ENCODE assay signal across 27 mouse cellular contexts in genomic region chr3:103649716-103650115, GRCm38 (mm10). TPM values are rescaled to one million over a fixed set of nuclear protein-coding genes. Genes with fewer than 3 reads are reported as not detected.
DNase-seq lines count a peak whose midpoint lies in the region; ATAC-seq and TF ChIP-seq lines count a peak whose summit lies in the region.
"Had no signal": no experiment of that assay in that cellular context is flagged by ENCODE, and none has a peak within 500 bp of the region (broad histone marks: within the 10 kb centered on the region; RNA-seq: fewer than 3 reads in every experiment).

No protein-coding gene starts in this region.

- H3K27me3 ChIP-seq in midbrain, embryonic 11.5 days (ENCODE audit: control insufficient read depth, insufficient read depth, low read length) = no peaks in the 10 kb centered on the region
- no peaks in the 10 kb centered on the region for H3K27me3 ChIP-seq in midbrain, embryonic 14.5 days (ENCODE audit: control insufficient read depth, insufficient read depth, low read length)
- no peaks in the 10 kb centered on the region for H3K27me3 ChIP-seq in cerebellum, adult 2 months (ENCODE audit: control insufficient read depth, insufficient read depth, low read length)
- H3K27me3 ChIP-seq: forebrain, embryonic 13.5 days; hindbrain, embryonic 13.5 days; kidney, embryonic 15.5 days; lung, embryonic 15.5 days; midbrain, embryonic 12.5 days; neural tube, embryonic 13.5 days had no signal

- no peaks in the 10 kb centered on the region for H3K4me1 ChIP-seq in midbrain, embryonic 11.5 days (ENCODE audit: control insufficient read depth, insufficient read depth, low read length)
- no peaks in the 10 kb centered on the region for H3K4me1 ChIP-seq in midbrain, embryonic 14.5 days (ENCODE audit: control insufficient read depth, insufficient read depth, low read length)
- peaks cover 8% of the 10 kb centered on the region for H3K4me1 ChIP-seq in cerebellum, adult 2 months (ENCODE audit: control insufficient read depth, insufficient read depth, low read length)
- H3K4me1 ChIP-seq: kidney, embryonic 15.5 days had no signal

- no peak overlapping the region for H3K9ac ChIP-seq in midbrain, embryonic 11.5 days (ENCODE audit: low read length)
- no peak overlapping the region for H3K9ac ChIP-seq in midbrain, embryonic 14.5 days (replicated peaks; ENCODE audit: low read length)
- H3K9ac ChIP-seq: forebrain, embryonic 13.5 days; hindbrain, embryonic 13.5 days; kidney, embryonic 15.5 days; lung, embryonic 15.5 days; midbrain, embryonic 12.5 days; neural tube, embryonic 13.5 days had no signal

- TF ChIP-seq CTCF in cerebellum, adult 2 months (IDR thresholded peaks at IDR 0.05; ENCODE audit: borderline replicate concordance, insufficient read depth, low read depth, low read length) = 0 out of 2 replicates have a peak, but pooled peaks have one; percentile 1

- no peak overlapping the region for H3K4me3 ChIP-seq in midbrain, embryonic 11.5 days (ENCODE audit: low read depth, low read length)
- H3K4me3 ChIP-seq in midbrain, embryonic 14.5 days (replicated peaks; ENCODE audit: low read depth, low read length) = no peak overlapping the region
- no peak overlapping the region for H3K4me3 ChIP-seq in cerebellum, adult 2 months (replicated peaks; ENCODE audit: insufficient read depth, low read depth, low read length)
- H3K4me3 ChIP-seq: forebrain, embryonic 13.5 days; hindbrain, embryonic 13.5 days; kidney, embryonic 15.5 days; layer of hippocampus, adult 2 months; lung, embryonic 15.5 days; midbrain, embryonic 12.5 days; neural tube, embryonic 13.5 days had no signal

- TF ChIP-seq POLR2A in cerebellum, adult 2 months (IDR thresholded peaks at IDR 0.05; ENCODE audit: borderline replicate concordance, insufficient read depth, low read length) = no peak

- no peak overlapping the region for H3K27ac ChIP-seq in midbrain, embryonic 11.5 days (ENCODE audit: low read depth, low read length)
- H3K27ac ChIP-seq in midbrain, embryonic 14.5 days (replicated peaks; ENCODE audit: low read depth, low read length) = no peak overlapping the region
- H3K27ac ChIP-seq in cerebellum, adult 2 months (ENCODE audit: insufficient read depth, low read length) = no peak overlapping the region
- H3K27ac ChIP-seq: forebrain, embryonic 13.5 days; hindbrain, embryonic 13.5 days; kidney, embryonic 15.5 days; layer of hippocampus, adult 2 months; lung, embryonic 15.5 days; midbrain, embryonic 12.5 days; neural tube, embryonic 13.5 days had no signal

- DNase-seq in midbrain, embryonic 11.5 days (ENCODE audit: low spot score, missing footprints) = peak; percentile 39
- no peak for DNase-seq in midbrain, embryonic 14.5 days
- peak; percentile 46 to 66 for DNase-seq in cerebellum, adult 2 months
- peak; percentile 33 to 67 for DNase-seq in cerebellum, postnatal 14 days
- DNase-seq in frontal cortex, postnatal 14 days (ENCODE audit: low spot score in 2 of 2) = no peak
- no peak for DNase-seq in layer of hippocampus, adult 18-20 months (ENCODE audit: low spot score in 2 of 2)
- DNase-seq: adrenal gland, postnatal 25 days; B cell, adult 2 months; gastrocnemius, postnatal 14 days; heart, adult 11 months; heart, postnatal 36 days; kidney, adult 18-20 months; kidney, postnatal 25 days; lung, postnatal 36 days; right cerebral cortex, postnatal 4 days had no signal

- ATAC-seq in midbrain, embryonic 11.5 days (ENCODE audit: low FRiP score) = no peak
- no peak for ATAC-seq in midbrain, embryonic 14.5 days (ENCODE audit: low FRiP score, low TSS enrichment)
- ATAC-seq: forebrain, embryonic 13.5 days had no signal

- H3K4me2 ChIP-seq in midbrain, embryonic 11.5 days = no peak overlapping the region
- no peak overlapping the region for H3K4me2 ChIP-seq in midbrain, embryonic 14.5 days (ENCODE audit: low read length)
- H3K4me2 ChIP-seq: forebrain, embryonic 13.5 days; heart, embryonic 11.5 days; hindbrain, embryonic 13.5 days; kidney, embryonic 15.5 days; lung, embryonic 15.5 days; midbrain, embryonic 12.5 days; neural tube, embryonic 13.5 days had no signal

- no peaks in the 10 kb centered on the region for H3K9me3 ChIP-seq in midbrain, embryonic 11.5 days (ENCODE audit: control insufficient read depth, low read length)
- no peaks in the 10 kb centered on the region for H3K9me3 ChIP-seq in midbrain, embryonic 14.5 days (ENCODE audit: control insufficient read depth, low read length)
- H3K9me3 ChIP-seq: forebrain, embryonic 13.5 days; hindbrain, embryonic 13.5 days; kidney, embryonic 15.5 days; lung, embryonic 15.5 days; midbrain, embryonic 12.5 days; neural tube, embryonic 13.5 days had no signal

- 75% methylated on average over 6 of the region's 6 CpGs for WGBS in midbrain, embryonic 11.5 days
- 76% methylated on average over 6 of the region's 6 CpGs for WGBS in midbrain, embryonic 14.5 days
- WGBS in cerebellum, adult 2 months = 24% methylated on average over 6 of the region's 6 CpGs

- H3K36me3 ChIP-seq in midbrain, embryonic 11.5 days (ENCODE audit: control insufficient read depth, insufficient read depth, low read length) = no peaks in the 10 kb centered on the region
- H3K36me3 ChIP-seq in midbrain, embryonic 14.5 days (ENCODE audit: control insufficient read depth, insufficient read depth, low read length) = no peaks in the 10 kb centered on the region
- H3K36me3 ChIP-seq: hindbrain, embryonic 13.5 days; kidney, embryonic 15.5 days; lung, embryonic 15.5 days; midbrain, embryonic 12.5 days; neural tube, embryonic 13.5 days had no signal

RNA-seq across cellular contexts. Expression of gene Atg4a-ps, which starts 3.8 kb away (rescaled TPM):
- 0.08 and 0.19 TPM in 2 replicates for polyA plus RNA-seq in midbrain, embryonic 11.5 days (2014; fragmentation: Nextera tagmentation; extraction: Ambion mirVana)
- 0.20 TPM in 1 of 2 replicates, not detected in the other for polyA plus RNA-seq in midbrain, embryonic 14.5 days (2014; fragmentation: Nextera tagmentation; extraction: Ambion mirVana)
- polyA plus RNA-seq in cerebellum, adult 2 months (2012; rRNA removed) = 0.07 and 0.08 TPM in 2 replicates
- total RNA-seq in layer of hippocampus, adult 18-20 months (2021) = 1 to 10 TPM in 1 of 2 experiments, under 1 TPM in 1; 0.18 to 1.2 TPM
- polyA plus RNA-seq: kidney, embryonic 15.5 days; liver, adult 2 months; spleen, adult 2 months; stomach, embryonic 14.5 days; testis, adult 2 months had no signal

Comparison
In these comparisons a context has a peak if more than half of its experiments do, and no peak if none do; other contexts are left out.
1. DNase-seq: peak in midbrain, embryonic 11.5 days (single experiment), cerebellum, adult 2 months (2 of 2) and cerebellum, postnatal 14 days (2 of 2); none in midbrain, embryonic 14.5 days (single experiment), frontal cortex, postnatal 14 days (0 of 2) and layer of hippocampus, adult 18-20 months (0 of 2).